8 mouse cellular contexts compared by ENCODE assay signal in the genomic region with DNA sequence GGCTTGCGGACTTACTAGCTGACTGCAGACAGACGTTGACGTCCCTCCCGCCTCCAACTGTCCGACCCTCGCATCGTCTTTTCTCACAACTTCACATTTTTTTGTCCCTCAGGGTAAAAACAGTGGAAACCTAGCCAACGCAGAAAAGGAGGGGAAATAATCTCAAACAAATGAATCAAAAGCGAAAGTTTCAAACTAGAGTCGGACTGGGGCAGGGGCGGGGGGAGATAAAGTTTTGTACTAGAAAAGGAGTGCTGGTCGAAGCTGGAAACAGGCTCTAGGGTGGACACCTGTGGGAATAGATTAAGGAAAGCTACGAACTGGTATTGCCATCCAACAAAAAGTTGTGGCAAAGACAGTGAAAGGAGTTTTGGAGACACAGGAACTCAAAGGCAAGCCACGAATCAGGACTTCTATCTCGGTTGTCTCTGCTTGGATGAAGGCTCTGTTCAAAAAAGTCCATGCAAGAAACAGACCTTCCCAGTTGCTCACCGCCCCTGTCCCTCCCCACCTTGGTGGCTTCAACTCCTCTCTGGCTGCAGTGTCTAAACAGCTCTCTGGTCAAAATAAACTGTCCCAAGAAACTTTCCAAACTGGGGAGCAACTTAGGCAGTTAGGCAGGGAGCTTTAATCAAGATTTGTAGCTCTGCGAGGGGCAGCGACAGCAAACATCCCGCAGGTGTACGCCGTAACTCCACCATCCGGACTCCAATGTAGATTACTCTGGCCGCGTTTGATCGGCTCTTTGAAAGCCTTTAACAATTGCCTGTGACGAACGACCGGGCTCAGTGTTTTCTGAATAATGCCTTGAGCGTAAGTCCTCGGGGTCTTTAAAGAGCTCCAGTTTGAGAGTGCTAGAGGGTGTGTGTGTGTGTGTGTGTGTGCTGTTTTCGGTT. TPM values are rescaled to one million over a fixed set of nuclear protein-coding genes. Genes with fewer than 3 reads are reported as not detected.
A peak's percentile ranks its signal among the peaks of the same experiment; 100 is the strongest.
DNase-seq lines count a peak whose midpoint lies in the region; ATAC-seq and TF ChIP-seq lines count a peak whose summit lies in the region.

No protein-coding gene starts in this region.

- no peak for TF ChIP-seq POLR2A in limb, embryonic 14.5 days (IDR thresholded peaks at IDR 0.05; ENCODE audit: borderline replicate concordance, extremely low read depth, insufficient read depth, insufficient read length)

- H3K36me3 ChIP-seq in lung, embryonic 16.5 days (ENCODE audit: control insufficient read depth, insufficient read depth, low read length): no peaks in the 10 kb centered on the region
- no peaks in the 10 kb centered on the region for H3K36me3 ChIP-seq in forebrain, embryonic 11.5 days (ENCODE audit: control insufficient read depth, insufficient read depth, low read length)
- no peaks in the 10 kb centered on the region for H3K36me3 ChIP-seq in limb, embryonic 14.5 days (ENCODE audit: control insufficient read depth, insufficient read depth, low read length)
- H3K36me3 ChIP-seq in stomach, embryonic 15.5 days: no peaks in the 10 kb centered on the region

- H3K9ac ChIP-seq in lung, embryonic 16.5 days (ENCODE audit: low read length): peak overlapping the region; percentile 30
- peak overlapping the region; percentile 88 for H3K9ac ChIP-seq in forebrain, embryonic 11.5 days (ENCODE audit: low read length)
- no peak overlapping the region for H3K9ac ChIP-seq in limb, embryonic 14.5 days (ENCODE audit: low read depth, low read length, severe bottlenecking)
- H3K9ac ChIP-seq in stomach, embryonic 15.5 days: no peak overlapping the region

- peaks cover 94% of the 10 kb centered on the region for H3K27me3 ChIP-seq in lung, embryonic 16.5 days (ENCODE audit: control insufficient read depth, insufficient read depth, low read depth, low read length)
- peaks cover 4% of the 10 kb centered on the region; the same call in 1 of the 2 replicates for H3K27me3 ChIP-seq in forebrain, embryonic 11.5 days (ENCODE audit: control insufficient read depth, insufficient read depth, low read length)
- H3K27me3 ChIP-seq in limb, embryonic 14.5 days (ENCODE audit: control insufficient read depth, insufficient read depth, low read length): peaks cover 97% of the 10 kb centered on the region
- peaks cover 65% of the 10 kb centered on the region for H3K27me3 ChIP-seq in stomach, embryonic 15.5 days (replicated peaks)

- H3K27ac ChIP-seq in lung, embryonic 16.5 days (ENCODE audit: low read length): peak overlapping the region; percentile 44; the same call in 1 of the 2 replicates
- H3K27ac ChIP-seq in forebrain, embryonic 11.5 days (ENCODE audit: low read depth, low read length): peak overlapping the region; percentile 98
- no peak overlapping the region for H3K27ac ChIP-seq in limb, embryonic 14.5 days (replicated peaks; ENCODE audit: low read depth, low read length)
- peak overlapping the region; percentile 84 for H3K27ac ChIP-seq in stomach, embryonic 15.5 days

- DNase-seq in lung, postnatal 10 days: no peak
- peak; percentile 70 for DNase-seq in forebrain, embryonic 11.5 days (ENCODE audit: low spot score)
- DNase-seq in limb, embryonic 14.5 days (ENCODE audit: low spot score): no peak
- no peak for DNase-seq in adrenal gland, postnatal 25 days
- no peak for DNase-seq in thymus, postnatal 36 days
- no peak for DNase-seq in cerebellum, postnatal 14 days

- ATAC-seq in lung, embryonic 16.5 days (ENCODE audit: low read depth): no peak
- ATAC-seq in forebrain, embryonic 11.5 days (replicated peaks; ENCODE audit: low FRiP score): no peak; the same call in 1 of the 2 replicates
- ATAC-seq in limb, embryonic 14.5 days (ENCODE audit: low FRiP score, low read depth): no peak
- ATAC-seq in stomach, embryonic 15.5 days (ENCODE audit: insufficient read depth, low FRiP score, low read depth): no peak

- H3K4me2 ChIP-seq in lung, embryonic 16.5 days (ENCODE audit: low read depth, low read length): peak overlapping the region; percentile 55
- H3K4me2 ChIP-seq in forebrain, embryonic 11.5 days (ENCODE audit: low read depth, low read length, severe bottlenecking): peak overlapping the region; percentile 81
- peak overlapping the region; percentile 45 for H3K4me2 ChIP-seq in limb, embryonic 14.5 days (replicated peaks; ENCODE audit: low read depth, low read length, severe bottlenecking)
- peak overlapping the region; percentile 57 for H3K4me2 ChIP-seq in stomach, embryonic 15.5 days

- under 1% methylated on average over 31 of the region's 31 CpGs for WGBS in lung, embryonic 16.5 days
- WGBS in forebrain, embryonic 11.5 days: under 1% methylated on average over 31 of the region's 31 CpGs
- WGBS in limb, embryonic 14.5 days: 2% methylated on average over 31 of the region's 31 CpGs
- WGBS in stomach, embryonic 15.5 days: 2% methylated on average over 31 of the region's 31 CpGs

- H3K9me3 ChIP-seq in lung, embryonic 16.5 days (ENCODE audit: control insufficient read depth, low read length): no peaks in the 10 kb centered on the region
- no peaks in the 10 kb centered on the region for H3K9me3 ChIP-seq in forebrain, embryonic 11.5 days (ENCODE audit: control insufficient read depth, low read length)
- no peaks in the 10 kb centered on the region for H3K9me3 ChIP-seq in limb, embryonic 14.5 days (ENCODE audit: control insufficient read depth, low read length)
- no peaks in the 10 kb centered on the region for H3K9me3 ChIP-seq in stomach, embryonic 15.5 days

- H3K4me1 ChIP-seq in lung, embryonic 16.5 days (replicated peaks; ENCODE audit: control insufficient read depth, insufficient read depth, low read length): peaks cover 13% of the 10 kb centered on the region
- peaks cover 37% of the 10 kb centered on the region for H3K4me1 ChIP-seq in forebrain, embryonic 11.5 days (replicated peaks; ENCODE audit: control insufficient read depth, insufficient read depth, low read length)
- peaks cover 4% of the 10 kb centered on the region; the same call in 1 of the 2 replicates for H3K4me1 ChIP-seq in limb, embryonic 14.5 days (ENCODE audit: control insufficient read depth, insufficient read depth, low read length)
- H3K4me1 ChIP-seq in stomach, embryonic 15.5 days: peaks cover 5% of the 10 kb centered on the region; the same call in 1 of the 2 replicates

- peak overlapping the region; percentile 40 for H3K4me3 ChIP-seq in lung, embryonic 16.5 days (ENCODE audit: low read length)
- H3K4me3 ChIP-seq in forebrain, embryonic 11.5 days (ENCODE audit: low read depth, low read length): peak overlapping the region; percentile 38
- H3K4me3 ChIP-seq in limb, embryonic 14.5 days (replicated peaks; ENCODE audit: low read length): peak overlapping the region; percentile 14
- peak overlapping the region; percentile 37 for H3K4me3 ChIP-seq in stomach, embryonic 15.5 days (replicated peaks)

RNA-seq across cellular contexts. Expression of gene Sox2, which starts 14.7 kb away (rescaled TPM):
- 1.6 and 1.9 TPM in 2 replicates for polyA plus RNA-seq in lung, embryonic 16.5 days (2015; fragmentation: Nextera tagmentation; extraction: Ambion mirVana)
- polyA plus RNA-seq in forebrain, embryonic 11.5 days (2014; fragmentation: Nextera tagmentation; extraction: Ambion mirVana): 57.7 and 67.3 TPM in 2 replicates
- polyA plus RNA-seq in limb, embryonic 14.5 days (2012; rRNA removed): 1.3 TPM in 2 replicates
- polyA plus RNA-seq in limb, embryonic 14.5 days (2014; fragmentation: Nextera tagmentation; extraction: Ambion mirVana): 0.21 and 0.35 TPM in 2 replicates
- 11.6 and 14.0 TPM in 2 replicates for polyA plus RNA-seq in stomach, embryonic 15.5 days (2015; fragmentation: Nextera tagmentation; extraction: Ambion mirVana)
- 0.43 and 0.58 TPM in 2 replicates for total RNA-seq in adrenal gland, postnatal 25 days (2021)

Comparison
In these comparisons a context has a peak if more than half of its experiments do, and no peak if none do; other contexts are left out.
1. H3K9ac ChIP-seq: peak in lung, embryonic 16.5 days (single experiment) and forebrain, embryonic 11.5 days (single experiment); none in limb, embryonic 14.5 days (single experiment) and stomach, embryonic 15.5 days (single experiment).
2. Peak in every context shown above with its lines, with median percentiles within 50 percentile points of each other: H3K4me2 ChIP-seq and H3K4me3 ChIP-seq.